Mouse (Mus musculus): ENCODE measurements around the gene Lrrc19. TPM values are rescaled to one million over a fixed set of nuclear protein-coding genes. Genes with fewer than 3 reads are reported as not detected.

The Lrrc19 gene
- polyA plus RNA-seq, 1 experiment from 2014 or later: 0.12 TPM

GRCm38 (mm10) chr4:94591765-94592381, 58.1 kb downstream of the Lrrc19 start:
- no peak for DNase-seq (ENCODE audit: low spot score)

MicroRNAs within 50 kb of the gene (microRNA counts, 519-probe panel; counts per million panel counts)
- 3,380 counts per million, percentile 75 among the panel's probes with 10 or more counts for microRNA mmu-miR-872

Small RNAs within 50 kb of the gene (microRNA-seq; reads per million reads assigned to microRNA genes)
- gene Mir872 (ENCODE audit: borderline number of aligned reads): 1,475 reads per million, percentile 76 among the genes with 10 or more reads in this experiment

Other genes with a start within 250 kb of the Lrrc19 start
- 0.40 TPM in 1 of 2 replicates, not detected in the other for gene Gm10306, start 93.6 kb downstream of the Lrrc19 start, polyA plus RNA-seq (2015; fragmentation: Nextera tagmentation; extraction: Ambion mirVana)
- gene Caap1, start 93.3 kb downstream of the Lrrc19 start, polyA plus RNA-seq (2015; fragmentation: Nextera tagmentation; extraction: Ambion mirVana): 20.1 and 24.0 TPM in 2 replicates
- gene Plaa, start 46.9 kb downstream of the Lrrc19 start, polyA plus RNA-seq (2015; fragmentation: Nextera tagmentation; extraction: Ambion mirVana): 67.5 and 74.6 TPM in 2 replicates
- gene Ift74, start 35.7 kb downstream of the Lrrc19 start, polyA plus RNA-seq (2015; fragmentation: Nextera tagmentation; extraction: Ambion mirVana): 14.2 and 14.5 TPM in 2 replicates
- gene Tek, start 89.1 kb upstream of the Lrrc19 start, polyA plus RNA-seq (2015; fragmentation: Nextera tagmentation; extraction: Ambion mirVana): 2.9 and 3.1 TPM in 2 replicates

All from thymus, postnatal 0 days (tissue).